Mouse (Mus musculus): ENCODE data around the gene Pla2g1b. TPM values are rescaled to one million over a fixed set of nuclear protein-coding genes. Genes with fewer than 3 reads are reported as not detected.
A peak's percentile ranks its signal among the peaks of the same experiment; 100 is the strongest.
"Not testable (repeated sequence)": the region's sequence is repeated elsewhere in the genome, so short reads cannot be mapped to it uniquely, and the experiment has no call there.

The Pla2g1b gene
- polyA plus RNA-seq, 1 experiment from 2014 or later = 1.3 TPM

GRCm38 (mm10) chr5:115442663-115443062 lies 23.4 kb upstream of the Pla2g1b start:
- not testable (repeated sequence) for H3K27me3 ChIP-seq (replicated peaks; ENCODE audit: control insufficient read depth, insufficient read depth, low read length); H3K4me2 ChIP-seq (ENCODE audit: low read depth, low read length); H3K9ac ChIP-seq (ENCODE audit: low read depth, low read length); H3K9me3 ChIP-seq (ENCODE audit: control insufficient read depth, low read length); H3K27ac ChIP-seq (ENCODE audit: low read length); ATAC-seq; H3K36me3 ChIP-seq (ENCODE audit: control insufficient read depth, insufficient read depth, low read length); H3K4me3 ChIP-seq (ENCODE audit: low read length); H3K4me1 ChIP-seq (ENCODE audit: control insufficient read depth, insufficient read depth, low read length)
- WGBS = 77% methylated on average over 5 of the region's 5 CpGs

DNA sequence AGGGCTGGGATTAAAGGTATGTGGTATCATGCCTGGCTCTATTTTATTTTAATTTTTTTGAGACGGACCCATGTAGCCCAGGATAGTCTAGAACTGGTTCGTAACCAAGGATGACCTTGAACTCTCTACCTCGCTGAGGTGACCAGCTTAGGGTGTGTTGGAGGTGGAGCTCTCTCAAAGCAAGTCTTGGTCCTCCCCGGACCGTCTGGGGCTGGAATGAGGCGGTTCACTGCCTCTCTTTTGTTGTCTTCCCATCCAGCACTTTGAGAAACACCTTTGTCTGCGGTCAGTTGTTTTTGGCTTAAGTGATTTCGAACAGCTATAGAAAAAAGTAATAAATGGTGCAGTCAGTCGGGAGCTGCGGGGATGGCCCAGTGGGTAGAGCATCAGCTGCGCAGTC lies 21.9 kb upstream of the Pla2g1b start:
- ATAC-seq = no peak
- Histone ChIP-seq H3K4me3 (ENCODE audit: low read length) (no peak overlapping the region), H3K27me3 (replicated peaks; ENCODE audit: control insufficient read depth, insufficient read depth, low read length) (no peaks in the 10 kb centered on the region), H3K4me1 (ENCODE audit: control insufficient read depth, insufficient read depth, low read length) (no peaks in the 10 kb centered on the region), H3K9me3 (ENCODE audit: control insufficient read depth, low read length) (no peaks in the 10 kb centered on the region), H3K4me2 (ENCODE audit: low read depth, low read length) (no peak overlapping the region), H3K27ac (ENCODE audit: low read length) (no peak overlapping the region), H3K9ac (ENCODE audit: low read depth, low read length) (no peak overlapping the region), H3K36me3 (ENCODE audit: control insufficient read depth, insufficient read depth, low read length) (peaks cover 4% of the 10 kb centered on the region; the same call in 1 of the 2 replicates)
- 88% methylated on average over 11 of the region's 11 CpGs for WGBS

GRCm38 (mm10) chr5:115447108-115447507 lies 19.0 kb upstream of the Pla2g1b start:
- ATAC-seq = no peak
- H3K4me2 ChIP-seq (ENCODE audit: low read depth, low read length) = no peak overlapping the region

GRCm38 (mm10) chr5:115449247-115449646 lies 16.8 kb upstream of the Pla2g1b start:
- no peak overlapping the region for H3K27ac ChIP-seq (ENCODE audit: low read length)
- H3K4me3 ChIP-seq (ENCODE audit: low read length) = no peak overlapping the region
- 90% methylated on average over 3 of the region's 3 CpGs for WGBS
- no peaks in the 10 kb centered on the region for H3K4me1 ChIP-seq (ENCODE audit: control insufficient read depth, insufficient read depth, low read length)
- no peaks in the 10 kb centered on the region for H3K27me3 ChIP-seq (replicated peaks; ENCODE audit: control insufficient read depth, insufficient read depth, low read length)
- ATAC-seq = no peak
- no peaks in the 10 kb centered on the region for H3K9me3 ChIP-seq (ENCODE audit: control insufficient read depth, low read length)
- no peaks in the 10 kb centered on the region for H3K36me3 ChIP-seq (ENCODE audit: control insufficient read depth, insufficient read depth, low read length)
- no peak overlapping the region for H3K9ac ChIP-seq (ENCODE audit: low read depth, low read length)
- H3K4me2 ChIP-seq (ENCODE audit: low read depth, low read length) = no peak overlapping the region

More at GRCm38 (mm10) chr5:115447108-115447507, 19.0 kb upstream of the Pla2g1b start:
- Histone ChIP-seq H3K4me1 (ENCODE audit: control insufficient read depth, insufficient read depth, low read length) (no peaks in the 10 kb centered on the region), H3K9me3 (ENCODE audit: control insufficient read depth, low read length) (no peaks in the 10 kb centered on the region), H3K27me3 (replicated peaks; ENCODE audit: control insufficient read depth, insufficient read depth, low read length) (no peaks in the 10 kb centered on the region), H3K9ac (ENCODE audit: low read depth, low read length) (no peak overlapping the region), H3K36me3 (ENCODE audit: control insufficient read depth, insufficient read depth, low read length) (no peaks in the 10 kb centered on the region; the same call in 1 of the 2 replicates), H3K4me3 (ENCODE audit: low read length) (no peak overlapping the region), H3K27ac (ENCODE audit: low read length) (no peak overlapping the region)
- WGBS = 79% methylated on average over 17 of the region's 17 CpGs

DNA sequence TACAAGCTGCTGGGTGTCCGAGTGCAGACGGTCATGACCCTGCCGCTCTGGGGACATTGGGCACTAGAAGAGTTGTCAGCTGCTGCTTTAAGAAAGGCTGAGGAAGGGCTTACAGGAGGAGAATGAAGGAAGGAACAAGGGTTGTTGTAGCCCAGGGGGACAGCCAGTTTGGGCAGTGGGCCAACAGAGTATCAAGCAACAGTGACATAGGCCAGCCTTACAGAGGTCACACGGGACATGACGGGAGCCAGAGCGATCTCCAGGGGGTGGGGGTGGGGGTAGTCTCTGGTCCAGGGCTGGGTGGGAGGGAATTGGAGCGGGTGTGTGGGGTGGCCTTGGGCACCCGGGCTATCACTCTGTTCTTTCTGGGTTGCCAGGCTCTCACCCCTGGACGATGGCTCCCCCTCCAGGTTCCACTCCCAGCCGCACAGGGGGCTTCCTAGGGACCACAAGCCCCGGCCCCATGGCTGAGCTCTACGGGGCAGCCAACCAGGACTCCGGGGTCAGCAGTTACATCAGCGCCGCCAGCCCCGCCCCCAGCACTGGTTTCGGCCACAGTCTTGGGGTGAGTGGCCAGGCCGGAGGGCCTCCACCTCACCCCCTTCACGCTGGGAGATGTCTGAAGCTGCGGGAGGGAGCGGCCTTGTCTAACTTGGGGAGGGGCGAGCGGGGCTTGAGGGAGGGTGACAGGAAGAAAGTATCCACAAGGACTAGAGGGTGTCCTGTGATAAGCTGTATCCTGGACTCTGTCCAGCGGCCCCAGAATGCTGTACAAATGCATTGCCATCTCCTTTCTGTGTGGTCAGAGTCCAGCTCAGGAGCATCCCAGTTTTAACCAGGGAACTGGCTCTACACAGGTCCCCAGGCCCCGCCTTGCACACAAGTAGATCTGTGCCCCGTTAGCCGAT lies 15.4 kb upstream of the Pla2g1b start:
- H3K4me3 ChIP-seq (ENCODE audit: low read length) = no peak overlapping the region
- no peaks in the 10 kb centered on the region for H3K36me3 ChIP-seq (ENCODE audit: control insufficient read depth, insufficient read depth, low read length)
- no peaks in the 10 kb centered on the region for H3K4me1 ChIP-seq (ENCODE audit: control insufficient read depth, insufficient read depth, low read length)
- H3K9me3 ChIP-seq (ENCODE audit: control insufficient read depth, low read length) = no peaks in the 10 kb centered on the region
- no peak for ATAC-seq
- H3K9ac ChIP-seq (ENCODE audit: low read depth, low read length) = no peak overlapping the region
- 91% methylated on average over 27 of the region's 27 CpGs for WGBS
- no peak overlapping the region for H3K27ac ChIP-seq (ENCODE audit: low read length)
- no peak overlapping the region for H3K4me2 ChIP-seq (ENCODE audit: low read depth, low read length)
- H3K27me3 ChIP-seq (replicated peaks; ENCODE audit: control insufficient read depth, insufficient read depth, low read length) = no peaks in the 10 kb centered on the region

- WGBS = 82% methylated on average over 12 of the region's 12 CpGs
- no peak overlapping the region for H3K9ac ChIP-seq (ENCODE audit: low read depth, low read length)
- no peaks in the 10 kb centered on the region for H3K27me3 ChIP-seq (replicated peaks; ENCODE audit: control insufficient read depth, insufficient read depth, low read length)
- no peaks in the 10 kb centered on the region for H3K4me1 ChIP-seq (ENCODE audit: control insufficient read depth, insufficient read depth, low read length)
- no peaks in the 10 kb centered on the region for H3K9me3 ChIP-seq (ENCODE audit: control insufficient read depth, low read length)
- no peaks in the 10 kb centered on the region for H3K36me3 ChIP-seq (ENCODE audit: control insufficient read depth, insufficient read depth, low read length)
- no peak for ATAC-seq
- H3K27ac ChIP-seq (ENCODE audit: low read length) = no peak overlapping the region
- no peak overlapping the region for H3K4me3 ChIP-seq (ENCODE audit: low read length)
- H3K4me2 ChIP-seq (ENCODE audit: low read depth, low read length) = no peak overlapping the region
These were observed 11.5 kb upstream of the Pla2g1b start for GRCm38 (mm10) chr5:115454422-115455090.

- H3K36me3 ChIP-seq (ENCODE audit: control insufficient read depth, insufficient read depth, low read length) = no peaks in the 10 kb centered on the region
- no peak overlapping the region for H3K9ac ChIP-seq (ENCODE audit: low read depth, low read length)
- no peak overlapping the region for H3K27ac ChIP-seq (ENCODE audit: low read length)
- no peak overlapping the region for H3K4me3 ChIP-seq (ENCODE audit: low read length)
- H3K4me2 ChIP-seq (ENCODE audit: low read depth, low read length) = no peak overlapping the region
- H3K4me1 ChIP-seq (ENCODE audit: control insufficient read depth, insufficient read depth, low read length) = no peaks in the 10 kb centered on the region
- H3K27me3 ChIP-seq (replicated peaks; ENCODE audit: control insufficient read depth, insufficient read depth, low read length) = no peaks in the 10 kb centered on the region
- ATAC-seq = no peak
- no peaks in the 10 kb centered on the region for H3K9me3 ChIP-seq (ENCODE audit: control insufficient read depth, low read length)
- WGBS = 77% methylated on average over 7 of the region's 7 CpGs
These were observed 10.2 kb upstream of the Pla2g1b start for GRCm38 (mm10) chr5:115455838-115456237.

GRCm38 (mm10) chr5:115458918-115459317 lies 7.1 kb upstream of the Pla2g1b start:
- Histone ChIP-seq H3K27me3 (replicated peaks; ENCODE audit: control insufficient read depth, insufficient read depth, low read length) (no peaks in the 10 kb centered on the region), H3K9me3 (ENCODE audit: control insufficient read depth, low read length) (no peaks in the 10 kb centered on the region), H3K4me1 (ENCODE audit: control insufficient read depth, insufficient read depth, low read length) (no peaks in the 10 kb centered on the region), H3K27ac (ENCODE audit: low read length) (no peak overlapping the region), H3K36me3 (ENCODE audit: control insufficient read depth, insufficient read depth, low read length) (no peaks in the 10 kb centered on the region), H3K9ac (ENCODE audit: low read depth, low read length) (no peak overlapping the region), H3K4me3 (ENCODE audit: low read length) (no peak overlapping the region), H3K4me2 (ENCODE audit: low read depth, low read length) (no peak overlapping the region)
- peak; percentile 26; the same call in 1 of the 2 replicates for ATAC-seq
- 49% methylated on average over 13 of the region's 13 CpGs for WGBS

DNA sequence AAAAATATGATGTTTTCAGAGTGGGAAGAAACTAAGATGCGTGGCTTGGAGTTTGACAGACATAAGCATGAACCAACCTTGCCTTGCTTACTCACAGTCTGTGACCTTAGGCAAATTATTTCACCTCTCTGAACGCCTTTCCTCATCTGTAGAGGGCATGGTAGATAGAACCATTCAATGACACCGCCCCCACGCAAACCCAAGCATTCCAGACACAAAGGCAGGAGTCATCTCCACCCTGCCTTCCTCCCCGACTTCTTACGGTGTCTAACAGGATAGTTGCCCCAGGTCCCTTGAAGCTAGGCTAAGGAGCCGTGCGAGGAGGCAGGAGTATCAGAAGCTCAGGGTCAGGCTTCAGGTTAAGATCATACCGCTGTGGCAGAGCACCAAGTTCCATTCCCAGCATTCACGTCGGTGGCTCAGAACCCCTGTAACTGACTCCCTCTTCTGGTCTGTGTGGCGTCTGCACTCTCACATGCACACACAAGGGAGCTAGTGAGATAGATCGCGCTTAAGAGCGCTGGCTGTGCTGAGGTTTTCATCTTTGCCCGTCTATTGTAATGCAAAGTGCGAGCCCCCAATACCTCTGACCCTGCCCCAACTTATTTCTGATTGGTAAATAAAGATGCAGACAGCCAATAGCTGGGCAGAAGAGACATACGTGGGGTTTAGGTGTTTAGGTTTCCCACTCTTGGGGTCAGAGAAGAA lies 1.5 kb upstream of the Pla2g1b start:
- Histone ChIP-seq H3K4me2 (ENCODE audit: low read depth, low read length) (no peak overlapping the region), H3K4me3 (ENCODE audit: low read length) (no peak overlapping the region), H3K9me3 (ENCODE audit: control insufficient read depth, low read length) (no peaks in the 10 kb centered on the region), H3K36me3 (ENCODE audit: control insufficient read depth, insufficient read depth, low read length) (no peaks in the 10 kb centered on the region), H3K4me1 (ENCODE audit: control insufficient read depth, insufficient read depth, low read length) (peaks cover 3% of the 10 kb centered on the region; the same call in 1 of the 2 replicates), H3K27me3 (replicated peaks; ENCODE audit: control insufficient read depth, insufficient read depth, low read length) (no peaks in the 10 kb centered on the region), H3K27ac (ENCODE audit: low read length) (no peak overlapping the region), H3K9ac (ENCODE audit: low read depth, low read length) (no peak overlapping the region)
- 86% methylated on average over 18 of the region's 18 CpGs for WGBS
- ATAC-seq = no peak
